Mouse (Mus musculus) embryonic fibroblast, embryonic 13.5 days (primary cell): ENCODE measurements at regions not wholly inside any gene's neighbourhood (a gene's known extent, or its start where the extent isn't known, plus 50 kb on each side); places are given as distances from the start of the nearest gene placed in this dataset.

Experiments
- CTCF ChIP-seq: IDR thresholded peaks from 2 replicates; pipeline ENCODE4 v1.5.1; 2011; ENCODE audit warnings: mild to moderate bottlenecking, control low read depth, low read length, moderate library complexity, borderline replicate concordance; ENCODE audit not compliant: insufficient read depth
- POLR2A ChIP-seq: IDR thresholded peaks from 2 replicates; pipeline ENCODE4 v1.6.1; 2011; ENCODE audit warnings: low read depth, mild to moderate bottlenecking, control low read depth, low read length, moderate library complexity

DNA sequence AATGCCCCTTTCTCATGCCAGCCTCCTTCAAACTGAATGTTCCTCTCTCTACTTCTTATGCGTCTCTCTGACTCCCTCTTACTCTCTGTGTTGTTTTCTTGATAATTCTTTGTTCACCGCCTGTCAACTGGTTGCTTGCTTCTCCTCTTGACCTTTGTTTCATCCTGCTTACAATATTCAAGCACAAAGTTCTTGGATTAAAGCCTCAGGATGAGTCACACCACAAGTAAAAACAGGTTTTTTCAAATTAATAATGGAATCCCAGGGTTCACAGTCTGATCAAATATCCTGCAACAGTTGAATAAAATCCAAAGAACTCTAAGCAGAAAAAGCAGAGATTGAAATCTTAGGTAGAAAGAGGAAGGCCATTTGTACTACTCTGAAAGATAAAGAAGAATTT is 285.9 kb upstream of the Cxadr start:
- TF ChIP-seq POLR2A (no peak), CTCF (no peak)
